Mouse (Mus musculus) limb, embryonic 15.5 days (tissue): Measurements from ENCODE around the gene Srsf7. TPM values are rescaled to one million over a fixed set of nuclear protein-coding genes. Genes with fewer than 3 reads are reported as not detected.
A peak's percentile ranks its signal among the peaks of the same experiment; 100 is the strongest.

Experiments
- ATAC-seq: fragments of 200-750 bp; cut with Nextera tagmentation; 2 replicates; pipeline ENCODE4 v1.8.0; 2017; ENCODE audit warnings: low read depth, moderate TSS enrichment; ENCODE audit not compliant: insufficient number of reproducible peaks, low FRiP score, low TSS enrichment
- H3K27ac ChIP-seq: fragments of 300-500 bp; sonication (generic); 2 replicates; pipeline ENCODE4 v1.5.1; 2015; ENCODE audit warnings: moderate library complexity, mild to moderate bottlenecking, inconsistent platforms
- H3K27me3 ChIP-seq: fragments of 300-500 bp; sonication (generic); 2 replicates; pipeline ENCODE4 v1.6.1; 2015; ENCODE audit warnings: inconsistent platforms
- H3K36me3 ChIP-seq: fragments of 300-500 bp; sonication (generic); 2 replicates; pipeline ENCODE4 v1.6.1; 2015; ENCODE audit warnings: inconsistent platforms
- H3K4me1 ChIP-seq: fragments of 300-500 bp; sonication (generic); 2 replicates; pipeline ENCODE4 v1.6.1; 2015; ENCODE audit warnings: inconsistent platforms
- H3K4me2 ChIP-seq: fragments of 300-500 bp; sonication (generic); 2 replicates; pipeline ENCODE4 v1.6.1; 2015; ENCODE audit warnings: mild to moderate bottlenecking, inconsistent platforms
- H3K4me3 ChIP-seq: fragments of 300-500 bp; sonication (generic); 2 replicates; pipeline ENCODE4 v1.5.1; 2015; ENCODE audit warnings: mild to moderate bottlenecking, inconsistent platforms
- H3K9ac ChIP-seq: fragments of 300-500 bp; sonication (generic); 2 replicates; pipeline ENCODE4 v1.6.1; 2015; ENCODE audit warnings: inconsistent platforms
- H3K9me3 ChIP-seq: fragments of 300-500 bp; sonication (generic); 2 replicates; pipeline ENCODE4 v1.6.1; 2016; ENCODE audit warnings: inconsistent platforms
- WGBS: fragments of 180-500 bp; shearing (Covaris S2); methylation state at CpG from one replicate; pipeline ENCODE4 v1.1.7; 2015; 5-methylcytosine and 5-hydroxymethylcytosine counted together
- polyA plus RNA-seq: library from polyadenylated mRNA; unstranded; fragments of >200 nt; fragmentation: Nextera tagmentation; extraction: Ambion mirVana; gene quantifications from 2 replicates; pipeline ENCODE4 v1.2.1, GENCODE M21; 2015

The Srsf7 gene
- 496 and 517 TPM in 2 replicates for polyA plus RNA-seq

- Histone ChIP-seq H3K9ac (peak within 1 kb of the TSS; percentile 99), H3K27ac (peak within 1 kb of the TSS; percentile 99), H3K36me3 (peaks cover 23% of the 10 kb centered on the region), H3K4me2 (peak within 1 kb of the TSS; percentile 61), H3K9me3 (no peaks in the 10 kb centered on the region), H3K4me1 (peaks cover 9% of the 10 kb centered on the region), H3K27me3 (no peaks in the 10 kb centered on the region), H3K4me3 (peak within 1 kb of the TSS; percentile 95)
- WGBS: under 1% methylated on average over 82 of the region's 95 CpGs
- ATAC-seq: peak; percentile 94
These were observed at the start of gene Srsf7, which contains the start of gene Ttc39d for GRCm38 (mm10) chr17:80206671-80207581. TSS of gene Srsf7 (minus strand) at chr17:80207307. TSS of gene Ttc39d (plus strand) at chr17:80207460.

- Histone ChIP-seq H3K36me3 (peaks cover 93% of the 10 kb centered on the region), H3K27ac (no peak overlapping the region), H3K4me3 (no peak overlapping the region), H3K27me3 (no peaks in the 10 kb centered on the region), H3K4me2 (no peak overlapping the region), H3K9me3 (no peaks in the 10 kb centered on the region), H3K9ac (no peak overlapping the region), H3K4me1 (no peaks in the 10 kb centered on the region)
- 42% methylated on average over 13 of the region's 13 CpGs for WGBS
- peak; percentile 67; the same call in 1 of the 2 replicates for ATAC-seq
These were observed 48.1 kb upstream of the Srsf7 start for GRCm38 (mm10) chr17:80255208-80255607.

- Histone ChIP-seq H3K9ac (no peak overlapping the region), H3K36me3 (peaks cover 93% of the 10 kb centered on the region), H3K4me3 (no peak overlapping the region), H3K4me2 (no peak overlapping the region), H3K9me3 (no peaks in the 10 kb centered on the region), H3K27ac (no peak overlapping the region), H3K27me3 (no peaks in the 10 kb centered on the region), H3K4me1 (no peaks in the 10 kb centered on the region)
- WGBS: 94% methylated on average over 5 of the region's 5 CpGs
- no peak for ATAC-seq
These were observed 47.3 kb upstream of the Srsf7 start for GRCm38 (mm10) chr17:80254421-80254820.

GRCm38 (mm10) chr17:80252757-80253525, 45.8 kb upstream of the Srsf7 start:
- H3K4me3 ChIP-seq: no peak overlapping the region
- no peak overlapping the region for H3K9ac ChIP-seq
- no peak overlapping the region for H3K4me2 ChIP-seq
- ATAC-seq: no peak
- no peak overlapping the region for H3K27ac ChIP-seq
- H3K9me3 ChIP-seq: no peaks in the 10 kb centered on the region
- H3K27me3 ChIP-seq: no peaks in the 10 kb centered on the region
- 93% methylated on average over 13 of the region's 13 CpGs for WGBS
- peaks cover 93% of the 10 kb centered on the region for H3K36me3 ChIP-seq
- no peaks in the 10 kb centered on the region for H3K4me1 ChIP-seq

GRCm38 (mm10) chr17:80243116-80243515, 36.0 kb upstream of the Srsf7 start:
- Histone ChIP-seq H3K9me3 (no peaks in the 10 kb centered on the region), H3K4me2 (no peak overlapping the region), H3K27me3 (no peaks in the 10 kb centered on the region), H3K27ac (no peak overlapping the region), H3K36me3 (peaks cover 85% of the 10 kb centered on the region), H3K4me3 (no peak overlapping the region), H3K4me1 (no peaks in the 10 kb centered on the region), H3K9ac (no peak overlapping the region)
- WGBS: 68% methylated on average over 13 of the region's 13 CpGs
- no peak for ATAC-seq

- Histone ChIP-seq H3K4me3 (no peak overlapping the region), H3K4me2 (no peak overlapping the region), H3K9me3 (no peaks in the 10 kb centered on the region), H3K4me1 (no peaks in the 10 kb centered on the region), H3K27ac (no peak overlapping the region), H3K27me3 (no peaks in the 10 kb centered on the region), H3K9ac (no peak overlapping the region), H3K36me3 (peaks cover 86% of the 10 kb centered on the region)
- 90% methylated on average over 9 of the region's 9 CpGs for WGBS
- no peak for ATAC-seq
These were observed 34.5 kb upstream of the Srsf7 start for GRCm38 (mm10) chr17:80241594-80241993.

GRCm38 (mm10) chr17:80237475-80237874, 30.4 kb upstream of the Srsf7 start:
- H3K36me3 ChIP-seq: peaks cover 47% of the 10 kb centered on the region
- WGBS: 91% methylated on average over 5 of the region's 5 CpGs

GRCm38 (mm10) chr17:80236805-80237204, 29.7 kb upstream of the Srsf7 start:
- 92% methylated on average over 3 of the region's 3 CpGs for WGBS
- H3K4me2 ChIP-seq: no peak overlapping the region
- H3K4me1 ChIP-seq: no peaks in the 10 kb centered on the region
- H3K9me3 ChIP-seq: no peaks in the 10 kb centered on the region
- ATAC-seq: no peak
- no peak overlapping the region for H3K4me3 ChIP-seq
- H3K9ac ChIP-seq: no peak overlapping the region
- no peaks in the 10 kb centered on the region for H3K27me3 ChIP-seq
- no peak overlapping the region for H3K27ac ChIP-seq
- H3K36me3 ChIP-seq: peaks cover 40% of the 10 kb centered on the region

More at GRCm38 (mm10) chr17:80237475-80237874, 30.4 kb upstream of the Srsf7 start:
- no peaks in the 10 kb centered on the region for H3K4me1 ChIP-seq
- no peak overlapping the region for H3K9ac ChIP-seq
- H3K27me3 ChIP-seq: no peaks in the 10 kb centered on the region
- no peak for ATAC-seq
- no peaks in the 10 kb centered on the region for H3K9me3 ChIP-seq
- H3K4me3 ChIP-seq: no peak overlapping the region
- no peak overlapping the region for H3K27ac ChIP-seq
- no peak overlapping the region for H3K4me2 ChIP-seq

- 79% methylated on average over 3 of the region's 3 CpGs for WGBS
- H3K27ac ChIP-seq: no peak overlapping the region
- H3K27me3 ChIP-seq: no peaks in the 10 kb centered on the region
- ATAC-seq: no peak
- no peak overlapping the region for H3K9ac ChIP-seq
- H3K36me3 ChIP-seq: peaks cover 30% of the 10 kb centered on the region
- no peaks in the 10 kb centered on the region for H3K4me1 ChIP-seq
- H3K4me2 ChIP-seq: no peak overlapping the region
- H3K9me3 ChIP-seq: no peaks in the 10 kb centered on the region
- H3K4me3 ChIP-seq: no peak overlapping the region
These were observed 28.4 kb upstream of the Srsf7 start for GRCm38 (mm10) chr17:80235477-80235876.

GRCm38 (mm10) chr17:80234376-80234775, 27.3 kb upstream of the Srsf7 start:
- no peak overlapping the region for H3K27ac ChIP-seq
- H3K9ac ChIP-seq: no peak overlapping the region
- H3K4me1 ChIP-seq: peaks cover 1% of the 10 kb centered on the region
- H3K36me3 ChIP-seq: peaks cover 19% of the 10 kb centered on the region
- no peaks in the 10 kb centered on the region for H3K27me3 ChIP-seq
- 83% methylated on average over 7 of the region's 7 CpGs for WGBS
- ATAC-seq: no peak
- no peak overlapping the region for H3K4me2 ChIP-seq
- H3K4me3 ChIP-seq: no peak overlapping the region
- no peaks in the 10 kb centered on the region for H3K9me3 ChIP-seq

- no peak for ATAC-seq
- Histone ChIP-seq H3K4me1 (peaks cover 4% of the 10 kb centered on the region), H3K27ac (no peak overlapping the region), H3K9me3 (no peaks in the 10 kb centered on the region), H3K4me3 (no peak overlapping the region), H3K27me3 (no peaks in the 10 kb centered on the region), H3K4me2 (no peak overlapping the region), H3K9ac (no peak overlapping the region), H3K36me3 (peaks cover 14% of the 10 kb centered on the region)
- 92% methylated on average over 5 of the region's 5 CpGs for WGBS
These were observed 26.7 kb upstream of the Srsf7 start for GRCm38 (mm10) chr17:80233844-80234243.

GRCm38 (mm10) chr17:80229396-80229795, 22.3 kb upstream of the Srsf7 start:
- H3K9ac ChIP-seq: no peak overlapping the region
- peaks cover 6% of the 10 kb centered on the region for H3K4me1 ChIP-seq
- no peak overlapping the region for H3K27ac ChIP-seq
- no peaks in the 10 kb centered on the region; the same call in 1 of the 2 replicates for H3K36me3 ChIP-seq
- WGBS: 79% methylated on average over 2 of the region's 2 CpGs
- no peak for ATAC-seq
- no peaks in the 10 kb centered on the region for H3K9me3 ChIP-seq
- no peaks in the 10 kb centered on the region for H3K27me3 ChIP-seq
- H3K4me3 ChIP-seq: no peak overlapping the region
- no peak overlapping the region for H3K4me2 ChIP-seq
